Mouse (Mus musculus) forebrain, embryonic 15.5 days (tissue): ENCODE measurements at regions not wholly inside any gene's neighbourhood (a gene's known extent, or its start where the extent isn't known, plus 50 kb on each side); places are given as distances from the start of the nearest gene placed in this dataset.
"Not testable (repeated sequence)": the region's sequence is repeated elsewhere in the genome, so short reads cannot be mapped to it uniquely, and the experiment has no call there.

Experiments used
- ATAC-seq: fragments of 200-750 bp; cut with Nextera tagmentation; replicated peaks from 2 replicates; pipeline ENCODE4 v1.8.0; 2017; ENCODE audit warnings: mild to moderate bottlenecking, moderate TSS enrichment, moderate library complexity
- H3K27ac ChIP-seq: fragments of 300-500 bp; sonication (generic); replicated peaks from 2 replicates; pipeline ENCODE4 v1.5.1; 2015; ENCODE audit warnings: mild to moderate bottlenecking, inconsistent platforms
- H3K27me3 ChIP-seq: fragments of 300-500 bp; sonication (generic); 2 replicates; pipeline ENCODE4 v1.6.1; 2015; ENCODE audit warnings: inconsistent platforms
- H3K36me3 ChIP-seq: fragments of 300-500 bp; sonication (generic); 2 replicates; pipeline ENCODE4 v1.6.1; 2015; ENCODE audit warnings: mild to moderate bottlenecking, inconsistent platforms
- H3K4me1 ChIP-seq: fragments of 300-500 bp; sonication (generic); 2 replicates; pipeline ENCODE4 v1.6.1; 2015; ENCODE audit warnings: inconsistent platforms
- H3K4me2 ChIP-seq: fragments of 300-500 bp; sonication (generic); replicated peaks from 2 replicates; pipeline ENCODE4 v1.6.1; 2015; ENCODE audit warnings: mild to moderate bottlenecking, inconsistent platforms
- H3K4me3 ChIP-seq: fragments of 300-500 bp; sonication (generic); 2 replicates; pipeline ENCODE4 v1.5.1; 2015; ENCODE audit warnings: mild to moderate bottlenecking, inconsistent platforms
- H3K9ac ChIP-seq: fragments of 300-500 bp; sonication (generic); replicated peaks from 2 replicates; pipeline ENCODE4 v1.6.1; 2015; ENCODE audit warnings: mild to moderate bottlenecking, inconsistent platforms
- H3K9me3 ChIP-seq: fragments of 300-500 bp; sonication (generic); 2 replicates; pipeline ENCODE4 v1.6.1; 2016; ENCODE audit warnings: inconsistent platforms
- WGBS: fragments of 180-500 bp; shearing (Covaris S2); methylation state at CpG from one replicate; pipeline ENCODE4 v1.1.7; 2015; ENCODE audit warnings: mixed read lengths; 5-methylcytosine and 5-hydroxymethylcytosine counted together

- Histone ChIP-seq H3K27me3 (no peaks in the 10 kb centered on the region), H3K4me1 (no peaks in the 10 kb centered on the region; the same call in 1 of the 2 replicates), H3K36me3 (no peaks in the 10 kb centered on the region), H3K4me3 (peak overlapping the region; percentile 26; the same call in 1 of the 2 replicates), H3K27ac (peak overlapping the region; percentile 47), H3K9me3 (no peaks in the 10 kb centered on the region), H3K9ac (peak overlapping the region; percentile 20; the same call in 1 of the 2 replicates), H3K4me2 (peak overlapping the region; percentile 38)
- ATAC-seq, result peak; percentile 93
- WGBS, result under 1% methylated on average over 9 of the region's 9 CpGs
Measured at GRCm38 (mm10) chr16:54983759-54984218, 314.0 kb downstream of the Zpld1 start.

- no peak overlapping the region for H3K4me3 ChIP-seq
- no peak overlapping the region for H3K4me2 ChIP-seq
- H3K9me3 ChIP-seq, result no peaks in the 10 kb centered on the region
- no peak overlapping the region for H3K9ac ChIP-seq
- H3K4me1 ChIP-seq, result no peaks in the 10 kb centered on the region
- no peaks in the 10 kb centered on the region for H3K36me3 ChIP-seq
- no peak for ATAC-seq
- no peak overlapping the region for H3K27ac ChIP-seq
- WGBS, result 80% methylated on average over 6 of the region's 6 CpGs
- H3K27me3 ChIP-seq, result no peaks in the 10 kb centered on the region
Measured at GRCm38 (mm10) chr16:54970356-54970755, 327.4 kb downstream of the Zpld1 start.

GRCm38 (mm10) chr16:54943808-54944315 is 353.9 kb downstream of the Zpld1 start:
- Histone ChIP-seq H3K4me2 (no peak overlapping the region), H3K4me3 (no peak overlapping the region), H3K27ac (no peak overlapping the region), H3K9ac (no peak overlapping the region), H3K36me3 (no peaks in the 10 kb centered on the region), H3K4me1 (no peaks in the 10 kb centered on the region), H3K9me3 (no peaks in the 10 kb centered on the region), H3K27me3 (no peaks in the 10 kb centered on the region)
- ATAC-seq, result no peak
- WGBS, result 36% methylated on average over 7 of the region's 7 CpGs

GRCm38 (mm10) chr16:54928259-54928658 is 369.5 kb downstream of the Zpld1 start:
- Histone ChIP-seq H3K9me3 (no peaks in the 10 kb centered on the region), H3K9ac (no peak overlapping the region), H3K27ac (no peak overlapping the region), H3K27me3 (no peaks in the 10 kb centered on the region), H3K4me2 (no peak overlapping the region), H3K4me1 (no peaks in the 10 kb centered on the region), H3K36me3 (no peaks in the 10 kb centered on the region), H3K4me3 (no peak overlapping the region)
- ATAC-seq, result no peak
- 67% methylated on average over 3 of the region's 3 CpGs for WGBS

- H3K4me3 ChIP-seq, result no peak overlapping the region
- no peaks in the 10 kb centered on the region for H3K4me1 ChIP-seq
- WGBS, result 93% methylated on average over 4 of the region's 4 CpGs
- H3K27me3 ChIP-seq, result no peaks in the 10 kb centered on the region
- H3K4me2 ChIP-seq, result no peak overlapping the region
- H3K9me3 ChIP-seq, result no peaks in the 10 kb centered on the region
- ATAC-seq, result no peak
- no peaks in the 10 kb centered on the region for H3K36me3 ChIP-seq
- H3K27ac ChIP-seq, result no peak overlapping the region
- no peak overlapping the region for H3K9ac ChIP-seq
Measured at GRCm38 (mm10) chr16:54902911-54903310, 394.9 kb downstream of the Zpld1 start.

- Histone ChIP-seq H3K27me3 (no peaks in the 10 kb centered on the region), H3K9ac (no peak overlapping the region), H3K4me2 (no peak overlapping the region), H3K4me3 (no peak overlapping the region), H3K36me3 (no peaks in the 10 kb centered on the region), H3K9me3 (no peaks in the 10 kb centered on the region), H3K27ac (no peak overlapping the region), H3K4me1 (no peaks in the 10 kb centered on the region)
- no peak for ATAC-seq
- WGBS, result 75% methylated on average over 1 of the region's 1 CpGs
Measured at GRCm38 (mm10) chr16:54901461-54901860, 396.3 kb downstream of the Zpld1 start.

GRCm38 (mm10) chr16:54894661-54895060 is 403.1 kb downstream of the Zpld1 start:
- Histone ChIP-seq H3K36me3 (no peaks in the 10 kb centered on the region), H3K9ac (no peak overlapping the region), H3K4me3 (no peak overlapping the region), H3K27ac (no peak overlapping the region), H3K9me3 (no peaks in the 10 kb centered on the region), H3K4me1 (no peaks in the 10 kb centered on the region), H3K27me3 (no peaks in the 10 kb centered on the region), H3K4me2 (no peak overlapping the region)
- no peak for ATAC-seq
- WGBS, result 90% methylated on average over 5 of the region's 5 CpGs

GRCm38 (mm10) chr16:54857369-54857768 is 440.4 kb downstream of the Zpld1 start:
- Histone ChIP-seq H3K9me3 (no peaks in the 10 kb centered on the region), H3K4me2 (no peak overlapping the region), H3K9ac (no peak overlapping the region), H3K27ac (no peak overlapping the region), H3K27me3 (no peaks in the 10 kb centered on the region), H3K4me1 (peaks cover 3% of the 10 kb centered on the region), H3K36me3 (no peaks in the 10 kb centered on the region), H3K4me3 (no peak overlapping the region)
- peak; percentile 67 for ATAC-seq

- not testable (repeated sequence) for H3K9ac ChIP-seq, H3K36me3 ChIP-seq, ATAC-seq, H3K27me3 ChIP-seq, H3K4me1 ChIP-seq, H3K4me3 ChIP-seq, H3K27ac ChIP-seq, H3K9me3 ChIP-seq, H3K4me2 ChIP-seq
- 91% methylated on average over 4 of the region's 4 CpGs for WGBS
Measured at GRCm38 (mm10) chr16:54842996-54843395, 454.8 kb downstream of the Zpld1 start.
